Mouse (Mus musculus): Measurements from ENCODE around the gene Tcap. TPM values are rescaled to one million over a fixed set of nuclear protein-coding genes. Genes with fewer than 3 reads are reported as not detected.
A peak's percentile ranks its signal among the peaks of the same experiment; 100 is the strongest.

Gene Tcap
- polyA plus RNA-seq, 1 experiment from 2014 or later, result 2.7 TPM

GRCm38 (mm10) chr11:98400816-98401215 is 17.2 kb downstream of the Tcap start:
- 64% methylated on average over 3 of the region's 3 CpGs for WGBS
- Histone ChIP-seq H3K4me1 (peaks cover 8% of the 10 kb centered on the region), H3K27me3 (replicated peaks) (peaks cover 3% of the 10 kb centered on the region), H3K9ac (peak overlapping the region; percentile 66; the same call in 1 of the 2 replicates), H3K9me3 (no peaks in the 10 kb centered on the region), H3K4me2 (replicated peaks) (peak overlapping the region; percentile 74), H3K36me3 (no peaks in the 10 kb centered on the region), H3K4me3 (peak overlapping the region; percentile 63), H3K27ac (no peak overlapping the region)
- ATAC-seq (ENCODE audit: low FRiP score, low read depth), result no peak

- no peak for ATAC-seq (ENCODE audit: low FRiP score, low read depth)
- H3K4me3 ChIP-seq, result no peak overlapping the region
- WGBS, result 76% methylated on average over 6 of the region's 6 CpGs
Measured at GRCm38 (mm10) chr11:98406621-98407020, 23.0 kb downstream of the Tcap start.

DNA sequence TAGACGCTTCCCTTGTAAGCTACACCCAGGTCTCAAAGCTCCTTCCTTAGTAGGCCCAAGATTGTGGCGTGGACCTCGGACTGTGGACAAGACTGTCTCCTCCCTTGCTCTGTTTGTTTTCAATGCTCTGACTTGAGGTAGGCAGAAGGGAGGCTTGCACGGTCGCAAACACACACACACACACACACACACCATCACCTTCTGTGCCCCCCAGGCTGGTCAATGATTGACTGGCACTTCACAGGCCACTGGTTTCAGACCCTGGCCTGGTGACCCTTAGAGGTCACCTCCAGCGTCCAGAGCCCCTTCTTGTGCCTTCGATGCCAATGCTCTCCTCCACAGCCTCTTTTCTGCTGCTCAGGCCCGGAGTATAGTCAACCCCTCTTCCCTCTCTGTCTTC is 25.3 kb downstream of the Tcap start:
- Histone ChIP-seq H3K36me3 (no peaks in the 10 kb centered on the region), H3K9ac (no peak overlapping the region), H3K27me3 (replicated peaks) (peaks cover 21% of the 10 kb centered on the region), H3K4me2 (replicated peaks) (peak overlapping the region; percentile 39), H3K27ac (no peak overlapping the region), H3K4me3 (no peak overlapping the region), H3K9me3 (no peaks in the 10 kb centered on the region), H3K4me1 (peaks cover 28% of the 10 kb centered on the region)
- no peak for ATAC-seq (ENCODE audit: low FRiP score, low read depth)
- 46% methylated on average over 8 of the region's 8 CpGs for WGBS

More at GRCm38 (mm10) chr11:98406621-98407020, 23.0 kb downstream of the Tcap start:
- Histone ChIP-seq H3K9me3 (no peaks in the 10 kb centered on the region), H3K4me2 (replicated peaks) (no peak overlapping the region), H3K4me1 (peaks cover 8% of the 10 kb centered on the region; the same call in 1 of the 2 replicates), H3K27ac (no peak overlapping the region), H3K9ac (no peak overlapping the region), H3K27me3 (replicated peaks) (peaks cover 12% of the 10 kb centered on the region), H3K36me3 (no peaks in the 10 kb centered on the region)

DNA sequence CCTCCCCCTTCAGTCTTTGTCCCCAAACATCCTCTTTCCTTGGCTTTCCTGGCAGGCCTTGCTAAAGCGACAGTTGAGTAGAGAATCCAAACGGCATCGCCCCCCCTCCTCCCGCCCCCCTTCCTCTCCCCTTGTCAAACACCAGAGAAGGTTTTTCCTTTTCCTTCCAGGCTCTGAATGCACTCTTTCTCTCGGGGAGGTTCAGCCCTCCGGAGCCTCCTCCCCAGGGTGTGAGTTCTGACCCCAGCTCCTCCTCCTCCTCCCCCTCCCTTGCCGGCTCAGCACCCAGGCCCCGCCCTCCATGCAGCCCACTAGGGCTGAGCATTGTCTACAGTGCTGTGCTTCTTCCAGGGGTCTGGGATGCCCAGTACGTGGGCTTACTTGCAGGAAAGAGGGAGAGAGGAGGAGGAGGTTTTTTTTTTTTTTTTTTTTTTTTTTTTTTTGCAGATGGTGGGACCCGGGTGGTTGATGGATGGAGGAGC is 25.8 kb downstream of the Tcap start:
- peak overlapping the region; percentile 39 for H3K4me2 ChIP-seq (replicated peaks)
- no peaks in the 10 kb centered on the region for H3K36me3 ChIP-seq
- 2% methylated on average over 10 of the region's 10 CpGs for WGBS
- peaks cover 21% of the 10 kb centered on the region for H3K27me3 ChIP-seq (replicated peaks)
- H3K9ac ChIP-seq, result no peak overlapping the region
- H3K4me3 ChIP-seq, result no peak overlapping the region
- ATAC-seq (ENCODE audit: low FRiP score, low read depth), result no peak
- H3K9me3 ChIP-seq, result no peaks in the 10 kb centered on the region
- peaks cover 34% of the 10 kb centered on the region for H3K4me1 ChIP-seq
- no peak overlapping the region for H3K27ac ChIP-seq

DNA sequence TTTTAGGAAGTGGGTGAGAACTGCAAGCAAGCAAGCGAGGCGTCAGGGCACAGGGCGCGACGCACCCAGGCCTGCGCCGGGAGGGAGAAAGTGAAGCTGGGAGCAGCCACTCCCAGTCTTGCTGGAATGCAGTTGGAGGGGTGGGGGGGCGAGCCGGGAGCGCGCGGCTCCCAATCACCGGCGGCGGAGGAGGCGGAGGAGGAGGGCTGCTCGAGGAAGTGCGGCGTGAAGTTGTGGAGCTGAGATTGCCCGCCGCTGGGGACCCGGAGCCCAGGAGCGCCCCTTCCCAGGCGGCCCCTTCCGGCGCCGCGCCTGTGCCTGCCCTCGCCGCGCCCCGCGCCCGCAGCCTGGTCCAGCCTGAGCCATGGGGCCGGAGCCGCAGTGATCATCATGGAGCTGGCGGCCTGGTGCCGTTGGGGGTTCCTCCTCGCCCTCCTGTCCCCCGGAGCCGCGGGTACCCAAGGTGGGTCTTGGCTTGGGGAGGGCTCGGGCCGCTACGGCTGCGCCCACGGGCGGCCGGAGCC is 28.7 kb downstream of the Tcap start, which contains the start of gene Erbb2:
Erbb2 (plus strand) TSS at position 198 of the 524 bp plus-strand sequence.
- WGBS, result under 1% methylated on average over 41 of the region's 49 CpGs
- H3K4me1 ChIP-seq, result peaks cover 35% of the 10 kb centered on the region
- H3K4me2 ChIP-seq (replicated peaks), result peak within 1 kb of the TSS; percentile 99
- peak within 1 kb of the TSS; percentile 72 for H3K4me3 ChIP-seq
- peak within 1 kb of the TSS; percentile 84 for H3K9ac ChIP-seq
- H3K27me3 ChIP-seq (replicated peaks), result peaks cover 18% of the 10 kb centered on the region
- no peaks in the 10 kb centered on the region for H3K9me3 ChIP-seq
- ATAC-seq (ENCODE audit: low FRiP score, low read depth), result peak; percentile 64
- H3K36me3 ChIP-seq, result no peaks in the 10 kb centered on the region
- H3K27ac ChIP-seq, result 0 out of 2 replicates have a peak within 1 kb of the TSS, but pooled peaks have one; percentile 37

DNA sequence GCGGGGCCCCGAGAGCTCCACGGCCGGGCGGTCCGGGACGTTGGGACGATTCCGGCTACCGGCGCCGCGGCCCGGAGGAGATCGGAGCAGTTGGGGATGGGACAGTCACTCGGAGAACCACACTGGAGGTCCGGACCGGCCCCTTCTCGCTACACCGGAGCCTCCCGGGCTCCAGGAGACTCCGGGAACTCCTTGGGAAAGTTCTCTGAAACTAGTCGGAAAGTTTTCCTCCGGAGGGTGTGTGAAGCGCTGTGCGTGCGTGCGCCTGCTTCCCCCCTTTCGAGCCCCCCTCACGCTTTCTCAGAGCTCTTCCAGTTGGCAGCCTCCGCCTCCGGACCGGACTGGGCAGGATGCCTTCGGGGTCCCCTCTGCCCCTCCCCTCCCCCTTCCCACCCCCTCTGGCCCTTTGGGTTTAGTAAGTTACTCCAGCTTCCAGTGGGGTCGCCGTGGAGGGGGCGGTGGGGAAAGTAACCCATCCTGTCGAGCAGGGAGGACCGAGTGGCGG is 29.2 kb downstream of the Tcap start:
- peak; percentile 49 for ATAC-seq (ENCODE audit: low FRiP score, low read depth)
- H3K27me3 ChIP-seq (replicated peaks), result peaks cover 18% of the 10 kb centered on the region
- peak overlapping the region; percentile 72 for H3K4me3 ChIP-seq
- no peaks in the 10 kb centered on the region for H3K9me3 ChIP-seq
- H3K9ac ChIP-seq, result peak overlapping the region; percentile 84
- peak overlapping the region; percentile 99 for H3K4me2 ChIP-seq (replicated peaks)
- no peaks in the 10 kb centered on the region for H3K36me3 ChIP-seq
- WGBS, result under 1% methylated on average over 40 of the region's 40 CpGs
- peaks cover 35% of the 10 kb centered on the region for H3K4me1 ChIP-seq
- H3K27ac ChIP-seq, result 0 out of 2 replicates have a peak overlapping the region, but pooled peaks have one; percentile 37

- Histone ChIP-seq H3K9ac (0 out of 2 replicates have a peak overlapping the region, but pooled peaks have one; percentile 84), H3K9me3 (no peaks in the 10 kb centered on the region), H3K4me1 (peaks cover 35% of the 10 kb centered on the region), H3K4me3 (peak overlapping the region; percentile 72), H3K27me3 (replicated peaks) (peaks cover 18% of the 10 kb centered on the region), H3K36me3 (no peaks in the 10 kb centered on the region), H3K4me2 (replicated peaks) (peak overlapping the region; percentile 99), H3K27ac (no peak overlapping the region)
- no peak for ATAC-seq (ENCODE audit: low FRiP score, low read depth)
- WGBS, result 14% methylated on average over 7 of the region's 7 CpGs
Measured at GRCm38 (mm10) chr11:98413731-98414130, 30.1 kb downstream of the Tcap start.

GRCm38 (mm10) chr11:98414162-98414561 is 30.6 kb downstream of the Tcap start:
- H3K9ac ChIP-seq, result no peak overlapping the region

DNA sequence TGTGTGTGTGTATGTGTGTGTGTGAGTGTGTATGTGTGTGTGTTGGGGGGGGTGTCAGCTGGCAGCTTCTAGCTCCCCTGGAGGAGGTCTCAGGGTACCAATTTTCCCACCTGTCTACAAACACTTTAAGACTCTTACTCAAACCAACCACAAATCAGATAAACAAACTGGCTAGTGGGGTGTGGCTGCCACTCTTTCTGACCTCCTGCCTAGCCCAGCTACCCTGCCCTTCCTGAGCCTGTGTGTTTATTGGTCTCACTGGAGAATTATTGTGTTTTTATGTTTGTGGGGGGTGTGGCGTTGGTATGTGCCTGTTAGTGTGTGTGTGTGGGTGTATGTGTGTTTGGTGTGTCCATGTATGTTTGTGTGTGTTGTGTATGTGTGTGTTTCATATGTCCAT is 33.5 kb downstream of the Tcap start:
- Histone ChIP-seq H3K9ac (no peak overlapping the region), H3K36me3 (peaks cover 5% of the 10 kb centered on the region; the same call in 1 of the 2 replicates), H3K4me1 (peaks cover 23% of the 10 kb centered on the region), H3K4me2 (replicated peaks) (no peak overlapping the region), H3K4me3 (no peak overlapping the region), H3K9me3 (no peaks in the 10 kb centered on the region), H3K27me3 (replicated peaks) (peaks cover 9% of the 10 kb centered on the region; the same call in 1 of the 2 replicates), H3K27ac (no peak overlapping the region)
- 90% methylated on average over 1 of the region's 1 CpGs for WGBS
- ATAC-seq (ENCODE audit: low FRiP score, low read depth), result no peak

More at GRCm38 (mm10) chr11:98414162-98414561, 30.6 kb downstream of the Tcap start:
- no peak for ATAC-seq (ENCODE audit: low FRiP score, low read depth)
- peaks cover 18% of the 10 kb centered on the region for H3K27me3 ChIP-seq (replicated peaks)
- no peak overlapping the region for H3K4me3 ChIP-seq
- no peak overlapping the region for H3K27ac ChIP-seq
- no peaks in the 10 kb centered on the region for H3K9me3 ChIP-seq
- H3K36me3 ChIP-seq, result no peaks in the 10 kb centered on the region
- peak overlapping the region; percentile 99 for H3K4me2 ChIP-seq (replicated peaks)
- H3K4me1 ChIP-seq, result peaks cover 30% of the 10 kb centered on the region
- 10% methylated on average over 2 of the region's 2 CpGs for WGBS

GRCm38 (mm10) chr11:98418273-98418672 is 34.7 kb downstream of the Tcap start:
- H3K9me3 ChIP-seq, result no peaks in the 10 kb centered on the region
- H3K9ac ChIP-seq, result no peak overlapping the region
- ATAC-seq (ENCODE audit: low FRiP score, low read depth), result no peak
- no peak overlapping the region for H3K27ac ChIP-seq
- H3K27me3 ChIP-seq (replicated peaks), result no peaks in the 10 kb centered on the region; the same call in 1 of the 2 replicates
- WGBS, result 75% methylated on average over 6 of the region's 6 CpGs
- H3K4me1 ChIP-seq, result peaks cover 12% of the 10 kb centered on the region
- peaks cover 5% of the 10 kb centered on the region; the same call in 1 of the 2 replicates for H3K36me3 ChIP-seq
- no peak overlapping the region for H3K4me2 ChIP-seq (replicated peaks)
- H3K4me3 ChIP-seq, result no peak overlapping the region

DNA sequence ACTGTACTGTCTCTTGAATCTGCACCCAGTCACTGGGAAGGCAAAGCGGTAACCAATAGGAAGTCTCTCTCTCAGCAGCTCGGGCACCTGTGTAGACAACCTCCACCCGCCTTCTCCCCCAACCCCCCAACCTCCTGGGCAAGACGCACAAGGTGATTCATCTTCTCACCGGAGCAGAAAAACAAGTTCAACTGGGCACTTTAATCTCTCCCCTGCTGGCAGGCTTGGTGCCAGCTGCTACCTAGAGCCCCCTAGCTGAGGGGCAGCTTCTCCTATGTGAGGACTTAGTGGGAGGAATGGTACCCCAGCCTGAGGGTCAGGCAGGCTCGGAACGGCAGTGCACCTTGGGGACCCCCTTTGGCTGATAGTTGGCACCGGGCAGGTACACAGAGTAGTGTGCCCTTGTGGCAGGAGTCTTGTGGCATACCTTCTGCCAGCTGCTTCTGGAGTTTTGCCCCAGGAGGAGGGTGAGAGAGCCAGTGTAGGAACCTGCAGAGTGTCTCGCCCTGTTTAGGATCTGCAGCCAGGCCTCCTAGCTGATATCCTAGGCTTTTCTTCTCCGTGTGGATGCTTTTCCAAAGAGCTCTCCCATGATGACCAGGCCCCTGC is 35.4 kb downstream of the Tcap start:
- no peaks in the 10 kb centered on the region; the same call in 1 of the 2 replicates for H3K27me3 ChIP-seq (replicated peaks)
- H3K9ac ChIP-seq, result no peak overlapping the region
- H3K4me3 ChIP-seq, result no peak overlapping the region
- peaks cover 5% of the 10 kb centered on the region for H3K4me1 ChIP-seq
- ATAC-seq (ENCODE audit: low FRiP score, low read depth), result no peak
- H3K27ac ChIP-seq, result no peak overlapping the region
- no peak overlapping the region for H3K4me2 ChIP-seq (replicated peaks)
- peaks cover 5% of the 10 kb centered on the region; the same call in 1 of the 2 replicates for H3K36me3 ChIP-seq
- 82% methylated on average over 10 of the region's 10 CpGs for WGBS
- no peaks in the 10 kb centered on the region for H3K9me3 ChIP-seq

DNA sequence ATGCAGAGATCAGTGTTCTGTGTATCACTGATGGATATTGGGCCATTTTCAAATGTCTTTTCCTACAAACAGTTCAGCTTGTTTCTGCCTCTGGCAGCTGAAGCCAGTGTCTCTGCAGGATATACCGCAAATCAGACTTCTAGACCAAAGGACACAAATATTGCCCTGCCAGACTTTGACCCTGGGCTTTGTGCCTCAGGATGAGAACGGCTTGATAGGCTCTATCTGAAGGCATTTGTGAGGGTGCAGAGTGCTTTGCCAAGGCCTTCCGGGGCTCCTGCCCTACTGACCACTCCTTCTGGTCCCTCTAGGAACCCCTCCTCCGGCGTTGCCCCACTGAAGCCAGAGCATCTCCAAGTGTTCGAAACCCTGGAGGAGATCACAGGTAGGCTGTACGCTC is 43.0 kb downstream of the Tcap start:
- no peaks in the 10 kb centered on the region for H3K9me3 ChIP-seq
- no peak overlapping the region for H3K4me2 ChIP-seq (replicated peaks)
- H3K27ac ChIP-seq, result no peak overlapping the region
- 0 out of 2 replicates have a peak, but pooled peaks cover 11% of the 10 kb centered on the region for H3K36me3 ChIP-seq
- no peak overlapping the region for H3K9ac ChIP-seq
- WGBS, result 95% methylated on average over 7 of the region's 7 CpGs
- no peak overlapping the region for H3K4me3 ChIP-seq
- no peaks in the 10 kb centered on the region for H3K4me1 ChIP-seq
- ATAC-seq (ENCODE audit: low FRiP score, low read depth), result no peak
- H3K27me3 ChIP-seq (replicated peaks), result no peaks in the 10 kb centered on the region
